Mouse (Mus musculus) stomach, postnatal 0 days (tissue): ENCODE data around the gene Adgrf1. TPM values are rescaled to one million over a fixed set of nuclear protein-coding genes. Genes with fewer than 3 reads are reported as not detected.
"Not testable (repeated sequence)": the region's sequence is repeated elsewhere in the genome, so short reads cannot be mapped to it uniquely, and the experiment has no call there.

Experiments
- ATAC-seq: fragments of 200-750 bp; cut with Nextera tagmentation; 2 replicates; pipeline ENCODE4 v1.8.0; 2017; ENCODE audit not compliant: low FRiP score, low TSS enrichment
- DNase-seq: peaks from one replicate; pipeline ENCODE4 v3.0.0-alpha.2; 2016; ENCODE audit warnings: low spot score
- H3K27ac ChIP-seq: fragments of 300-500 bp; sonication (generic); replicated peaks from 2 replicates; pipeline ENCODE4 v1.5.1; 2014; ENCODE audit warnings: mild to moderate bottlenecking, control low read depth
- H3K27me3 ChIP-seq: fragments of 300-500 bp; sonication (generic); 2 replicates; pipeline ENCODE4 v1.6.1; 2014; ENCODE audit warnings: low read length; ENCODE audit not compliant: control insufficient read depth, insufficient read depth
- H3K36me3 ChIP-seq: fragments of 300-500 bp; sonication (generic); 2 replicates; pipeline ENCODE4 v1.6.1; 2014; ENCODE audit warnings: low read length, mixed read lengths; ENCODE audit not compliant: control insufficient read depth, insufficient read depth
- H3K4me1 ChIP-seq: fragments of 300-500 bp; sonication (generic); replicated peaks from 2 replicates; pipeline ENCODE4 v1.6.1; 2014; ENCODE audit warnings: antibody characterized with exemption; ENCODE audit not compliant: control insufficient read depth, insufficient read depth
- H3K4me2 ChIP-seq: fragments of 300-500 bp; sonication (generic); replicated peaks from 2 replicates; pipeline ENCODE4 v1.6.1; 2014; ENCODE audit warnings: low read depth, mild to moderate bottlenecking, control low read depth, moderate library complexity
- H3K4me3 ChIP-seq: fragments of 300-500 bp; sonication (generic); 2 replicates; pipeline ENCODE4 v1.5.1; 2014; ENCODE audit warnings: low read depth, low read length, control low read depth
- H3K9ac ChIP-seq: fragments of 300-500 bp; sonication (generic); 2 replicates; pipeline ENCODE4 v1.6.1; 2014; ENCODE audit warnings: mild to moderate bottlenecking, low read length, control low read depth, mixed read lengths
- H3K9me3 ChIP-seq: fragments of 300-500 bp; sonication (generic); 2 replicates; pipeline ENCODE4 v1.6.1; 2016; ENCODE audit warnings: low read length; ENCODE audit not compliant: control insufficient read depth
- CTCF ChIP-seq: IDR thresholded peaks from 2 replicates; pipeline ENCODE4 v1.5.1; 2016; ENCODE audit warnings: antibody characterized with exemption, low read depth, mild to moderate bottlenecking, moderate library complexity
- EP300 ChIP-seq: optimal IDR thresholded peaks from 2 replicates; pipeline ENCODE3; 2016; ENCODE audit warnings: antibody characterized with exemption
- WGBS: fragments of 180-500 bp; shearing (Covaris S2); extraction: QIAGEN DNeasy Blood & Tissue Kit; methylation state at CpG from one replicate; pipeline ENCODE4 v1.1.7; 2014; 5-methylcytosine and 5-hydroxymethylcytosine counted together
- polyA plus RNA-seq: library from polyadenylated mRNA; unstranded; fragments of >200 nt; fragmentation: Nextera tagmentation; extraction: Ambion mirVana; gene quantifications from 2 replicates; pipeline ENCODE4 v1.2.1, GENCODE M21; 2015

The Adgrf1 gene
- polyA plus RNA-seq, 1 experiment from 2014 or later = 0.17 TPM

DNA sequence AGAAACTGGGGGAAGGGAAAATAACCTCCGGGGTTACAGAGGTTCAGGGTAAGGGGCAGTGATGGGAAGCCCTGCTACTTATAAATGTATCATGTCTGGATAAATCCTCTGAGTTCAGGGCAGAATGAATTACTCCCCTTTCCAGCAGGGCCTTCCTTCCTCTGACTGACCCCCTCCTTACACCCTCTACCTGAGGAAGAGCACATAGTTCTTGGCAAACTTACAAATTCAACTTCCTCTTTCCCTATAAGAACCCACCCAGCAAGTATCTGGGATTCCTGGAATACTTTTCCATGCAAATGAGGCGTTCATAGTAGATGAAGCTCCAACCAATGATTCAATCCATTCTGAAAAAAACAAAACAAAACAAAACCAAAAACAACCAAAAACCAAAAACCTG, 67.5 kb downstream of the Adgrf1 start:
- 72% methylated on average over 2 of the region's 2 CpGs for whole genome bisulfite sequencing
- Histone ChIP-seq H3K9me3 (no peaks in the 10 kb centered on the region), H3K27ac (no peak overlapping the region), H3K36me3 (no peaks in the 10 kb centered on the region), H3K4me3 (no peak overlapping the region), H3K4me2 (no peak overlapping the region), H3K27me3 (no peaks in the 10 kb centered on the region), H3K9ac (no peak overlapping the region), H3K4me1 (no peaks in the 10 kb centered on the region)
- DNase-seq (no peak), ATAC-seq (no peak)
- TF ChIP-seq CTCF = no peak
- TF ChIP-seq EP300 = no peak

DNA sequence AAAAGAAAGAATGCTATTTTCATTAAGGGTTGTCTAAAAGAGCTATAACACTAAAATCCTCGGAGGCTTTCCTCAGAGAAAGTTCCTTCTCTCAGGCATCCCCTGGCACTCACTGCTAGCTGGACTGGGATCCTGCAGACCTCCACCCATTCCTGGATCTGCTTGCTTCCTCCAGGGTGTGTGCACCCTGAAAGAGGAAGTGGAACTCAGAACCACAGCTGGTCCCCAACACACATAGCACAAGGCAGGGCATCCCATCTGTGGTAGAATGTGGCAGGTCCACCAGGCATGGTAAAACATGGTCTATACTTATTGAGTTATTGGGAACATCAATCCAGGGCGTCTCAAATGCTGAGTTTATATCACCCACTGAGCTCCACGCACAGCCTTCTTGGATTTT, 68.2 kb downstream of the Adgrf1 start:
- H3K27ac ChIP-seq = no peak overlapping the region
- H3K27me3 ChIP-seq = no peaks in the 10 kb centered on the region
- no peak for ATAC-seq
- no peak overlapping the region for H3K9ac ChIP-seq
- no peaks in the 10 kb centered on the region for H3K36me3 ChIP-seq
- H3K9me3 ChIP-seq = no peaks in the 10 kb centered on the region
- H3K4me2 ChIP-seq = no peak overlapping the region
- no peak for DNase-seq
- H3K4me1 ChIP-seq = no peaks in the 10 kb centered on the region
- no peak overlapping the region for H3K4me3 ChIP-seq
- TF ChIP-seq CTCF (no peak), EP300 (no peak)
- WGBS = 84% methylated on average over 3 of the region's 3 CpGs

DNA sequence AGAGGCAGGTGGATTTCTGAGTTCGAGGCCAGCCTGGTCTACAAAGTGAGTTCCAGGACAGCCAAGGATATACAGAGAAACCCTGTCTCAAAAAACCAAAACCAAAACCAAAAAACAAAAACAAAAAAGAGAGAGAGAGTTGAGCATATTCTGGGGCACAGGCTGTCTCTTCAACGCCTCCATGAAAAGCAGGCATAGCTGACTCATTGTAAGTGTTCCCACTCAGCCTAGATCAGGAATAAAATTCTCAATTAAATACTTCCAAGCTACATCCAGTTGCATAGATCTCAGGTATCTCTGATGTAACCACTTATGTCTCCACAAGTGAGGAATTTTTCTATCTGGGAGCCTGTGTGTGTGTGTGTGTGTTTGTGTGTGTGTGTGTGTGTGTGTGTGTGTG, 76.4 kb downstream of the Adgrf1 start:
- not testable (repeated sequence) for H3K4me3 ChIP-seq, H3K9me3 ChIP-seq, DNase-seq, H3K9ac ChIP-seq, H3K36me3 ChIP-seq, H3K27me3 ChIP-seq, H3K4me2 ChIP-seq, ATAC-seq, H3K27ac ChIP-seq, H3K4me1 ChIP-seq
- WGBS = 98% methylated on average over 2 of the region's 2 CpGs

DNA sequence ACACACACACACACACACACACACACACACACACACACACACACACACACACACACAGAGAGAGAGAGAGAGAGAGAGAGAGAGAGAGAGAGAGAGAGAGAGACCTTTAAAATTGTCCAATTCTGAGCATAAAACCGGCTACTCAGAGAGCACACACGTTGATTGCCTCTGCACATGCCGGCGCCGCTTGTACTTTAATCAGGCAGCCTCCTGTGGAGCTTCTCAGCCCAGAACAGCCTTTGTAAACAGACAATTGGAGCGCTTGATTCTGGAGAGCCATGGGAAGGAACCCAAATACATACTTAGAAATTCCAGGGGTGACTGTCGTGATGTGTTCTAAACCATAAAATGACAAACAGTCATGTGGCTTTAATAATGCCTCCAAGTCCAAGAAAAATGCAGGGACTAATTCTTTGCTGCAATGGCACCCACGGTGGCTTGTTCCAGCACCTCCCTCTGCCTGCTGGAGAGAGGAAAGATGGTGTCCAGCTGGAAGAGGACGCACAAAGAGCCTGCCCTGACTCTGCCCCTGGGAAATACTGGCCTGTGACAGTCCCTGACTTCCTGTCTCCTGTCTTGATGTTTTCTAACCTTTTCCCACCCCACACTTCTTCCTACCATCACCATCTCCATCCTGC, 87.9 kb downstream of the Adgrf1 start:
- H3K9me3 ChIP-seq = no peaks in the 10 kb centered on the region
- ATAC-seq (no peak), DNase-seq (no peak)
- TF ChIP-seq EP300 (no peak), CTCF (no peak)
- no peak overlapping the region for H3K4me2 ChIP-seq
- WGBS = 24% methylated on average over 9 of the region's 9 CpGs
- no peak overlapping the region for H3K27ac ChIP-seq
- H3K4me1 ChIP-seq = no peaks in the 10 kb centered on the region
- no peak overlapping the region for H3K9ac ChIP-seq
- H3K4me3 ChIP-seq = no peak overlapping the region
- H3K36me3 ChIP-seq = no peaks in the 10 kb centered on the region
- H3K27me3 ChIP-seq = no peaks in the 10 kb centered on the region

DNA sequence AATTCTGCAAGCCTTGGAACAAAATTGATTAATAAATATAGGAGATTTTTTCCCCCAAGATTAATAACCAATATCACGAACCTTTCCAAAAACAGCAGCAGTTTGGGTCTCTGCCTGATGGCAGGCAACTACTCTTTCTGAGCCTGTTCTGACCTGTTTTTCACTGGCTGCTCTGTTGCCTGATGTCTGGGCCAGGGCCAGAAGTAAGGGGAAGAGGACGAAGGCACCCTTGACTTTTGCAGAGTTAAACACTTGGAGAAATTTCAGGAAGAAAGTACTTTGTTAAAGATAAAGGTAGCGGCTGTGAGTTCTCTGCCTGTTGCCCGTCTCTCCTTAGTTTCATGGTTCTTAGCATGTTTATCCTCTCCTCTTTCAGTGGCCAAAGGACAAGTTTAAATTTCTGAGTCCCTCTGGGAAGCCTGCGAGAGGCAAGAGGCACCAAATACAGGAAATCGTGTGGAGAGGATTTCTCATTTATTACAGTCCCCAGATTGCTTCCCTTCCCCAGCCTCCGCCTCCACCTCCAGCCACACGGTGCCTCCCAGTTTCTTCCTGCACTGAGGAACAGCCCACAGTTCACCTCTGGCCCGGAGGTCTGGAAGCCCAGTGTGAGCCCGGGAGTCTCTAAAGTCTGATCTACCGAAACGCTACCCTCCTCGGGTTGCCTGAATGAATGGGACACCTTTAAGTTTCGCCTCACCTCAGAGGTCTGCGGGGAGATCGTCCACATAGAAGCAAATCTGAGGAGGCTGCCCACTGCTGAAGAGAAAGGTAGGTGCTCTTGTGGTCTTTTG, 89.9 kb downstream of the Adgrf1 start, which contains the start of gene Adgrf5:
TSS of gene Adgrf5 (plus strand) at position 626 of the 794 bp plus-strand sequence.
- DNase-seq (peak; percentile 26), ATAC-seq (0 out of 2 replicates have a peak, but pooled peaks have one; percentile 32)
- no peak for TF ChIP-seq CTCF
- TF ChIP-seq EP300 = no peak
- no peaks in the 10 kb centered on the region for H3K4me1 ChIP-seq
- no peaks in the 10 kb centered on the region for H3K27me3 ChIP-seq
- no peaks in the 10 kb centered on the region for H3K36me3 ChIP-seq
- H3K9me3 ChIP-seq = no peaks in the 10 kb centered on the region
- 24% methylated on average over 16 of the region's 16 CpGs for WGBS
- H3K4me3 ChIP-seq = peak within 1 kb of the TSS; percentile 24
- peak within 1 kb of the TSS; percentile 35 for H3K4me2 ChIP-seq
- no peak within 1 kb of the TSS for H3K9ac ChIP-seq
- H3K27ac ChIP-seq = no peak within 1 kb of the TSS

DNA sequence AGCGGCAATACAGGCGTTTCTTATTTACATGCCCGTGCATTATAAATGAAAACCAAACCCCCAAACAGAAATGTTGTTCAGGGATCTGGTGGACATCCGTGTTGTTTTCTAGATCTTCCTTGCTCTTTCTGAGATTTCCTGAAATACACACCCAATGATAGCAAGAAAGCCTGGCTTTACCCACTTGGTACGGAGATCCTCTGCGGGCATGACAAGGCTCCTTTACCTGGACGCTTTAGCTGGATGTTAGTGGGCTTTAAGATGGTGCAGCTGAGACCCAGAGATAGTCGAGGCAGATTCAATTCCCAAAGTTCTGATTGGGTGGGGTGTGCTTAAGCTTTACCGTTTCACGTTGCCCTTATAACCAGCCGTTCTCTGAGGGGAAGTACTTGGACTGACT, 90.9 kb downstream of the Adgrf1 start:
- no peak for DNase-seq
- TF ChIP-seq CTCF (no peak), EP300 (no peak)
- ATAC-seq = no peak
- no peak overlapping the region for H3K27ac ChIP-seq
- H3K4me1 ChIP-seq = no peaks in the 10 kb centered on the region
- WGBS = 70% methylated on average over 11 of the region's 11 CpGs
- peak overlapping the region; percentile 14; the same call in 1 of the 2 replicates for H3K4me2 ChIP-seq
- no peaks in the 10 kb centered on the region for H3K36me3 ChIP-seq
- no peak overlapping the region for H3K9ac ChIP-seq
- H3K27me3 ChIP-seq = no peaks in the 10 kb centered on the region
- peak overlapping the region; percentile 24; the same call in 1 of the 2 replicates for H3K4me3 ChIP-seq
- H3K9me3 ChIP-seq = no peaks in the 10 kb centered on the region
